Mouse (Mus musculus) intestine, embryonic 15.5 days (tissue): ENCODE data around the gene Gnb2. TPM values are rescaled to one million over a fixed set of nuclear protein-coding genes. Genes with fewer than 3 reads are reported as not detected.

Experiments
- ATAC-seq: fragments of 200-750 bp; cut with Nextera tagmentation; 2 replicates; pipeline ENCODE4 v1.8.0; 2017; ENCODE audit warnings: moderate TSS enrichment, moderate library complexity
- H3K27ac ChIP-seq: fragments of 300-500 bp; sonication (generic); 2 replicates; pipeline ENCODE4 v1.5.1; 2015; ENCODE audit warnings: mild to moderate bottlenecking, inconsistent platforms
- H3K27me3 ChIP-seq: fragments of 300-500 bp; sonication (generic); replicated peaks from 2 replicates; pipeline ENCODE4 v1.6.1; 2015; ENCODE audit warnings: inconsistent platforms
- H3K36me3 ChIP-seq: fragments of 300-500 bp; sonication (generic); 2 replicates; pipeline ENCODE4 v1.6.1; 2015; ENCODE audit warnings: inconsistent platforms
- H3K4me1 ChIP-seq: fragments of 300-500 bp; sonication (generic); replicated peaks from 2 replicates; pipeline ENCODE4 v1.6.1; 2015; ENCODE audit warnings: inconsistent platforms
- H3K4me2 ChIP-seq: fragments of 300-500 bp; sonication (generic); replicated peaks from 2 replicates; pipeline ENCODE4 v1.6.1; 2015; ENCODE audit warnings: mild to moderate bottlenecking, inconsistent platforms
- H3K4me3 ChIP-seq: fragments of 300-500 bp; sonication (generic); replicated peaks from 2 replicates; pipeline ENCODE4 v1.5.1; 2015; ENCODE audit warnings: inconsistent platforms
- H3K9ac ChIP-seq: fragments of 300-500 bp; sonication (generic); 2 replicates; pipeline ENCODE4 v1.6.1; 2015; ENCODE audit warnings: inconsistent platforms
- H3K9me3 ChIP-seq: fragments of 300-500 bp; sonication (generic); 2 replicates; pipeline ENCODE4 v1.6.1; 2016; ENCODE audit warnings: inconsistent platforms
- WGBS: fragments of 180-500 bp; shearing (Covaris S2); methylation state at CpG from one replicate; pipeline ENCODE4 v1.1.7; 2015; 5-methylcytosine and 5-hydroxymethylcytosine counted together
- polyA plus RNA-seq: library from polyadenylated mRNA; unstranded; fragments of >200 nt; fragmentation: Nextera tagmentation; extraction: Ambion mirVana; gene quantifications from 2 replicates; pipeline ENCODE4 v1.2.1, GENCODE M21; 2015

Gene Gnb2
- 341 and 386 TPM in 2 replicates for polyA plus RNA-seq

DNA sequence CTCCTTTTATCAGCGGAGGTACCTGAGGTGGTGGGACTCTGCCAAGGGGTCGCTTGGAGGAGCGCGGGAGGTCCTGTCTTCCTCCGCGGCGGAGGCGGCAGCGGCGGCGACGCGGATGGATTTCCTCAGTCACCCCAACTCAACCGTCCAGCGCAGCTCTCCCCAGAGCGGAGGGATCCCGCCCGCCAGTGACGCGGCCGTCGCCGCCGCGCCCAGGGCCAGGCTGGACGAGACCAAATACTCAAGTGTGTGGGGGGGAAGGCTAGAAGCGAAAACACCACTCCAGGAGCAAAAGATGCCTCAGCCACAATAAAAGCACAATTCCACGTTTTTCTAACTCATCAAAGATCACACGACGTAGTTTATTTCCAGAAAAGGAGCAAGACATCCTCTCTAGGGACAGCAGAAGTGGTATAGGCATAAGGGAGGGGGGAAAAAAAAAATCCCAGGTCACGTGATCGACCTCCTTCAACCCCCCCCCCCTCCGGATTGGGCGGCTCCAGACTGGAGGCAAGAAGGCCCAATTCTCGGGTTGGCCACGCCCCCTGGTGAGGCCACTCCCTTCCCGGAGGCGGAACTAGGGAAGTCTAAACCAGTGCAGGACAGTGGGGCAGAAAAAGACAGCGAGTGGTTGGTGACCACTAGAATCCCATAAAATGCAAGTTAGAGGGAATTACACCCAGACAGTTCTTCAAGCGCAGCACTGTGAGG lies at the start of gene Gnb2, which contains the start of gene Epo:
Gnb2 (minus strand) TSS at position 394 of the 711 bp plus-strand sequence.
Epo (minus strand) TSS at position 126 of the 711 bp plus-strand sequence.
- ATAC-seq = peak; percentile 87
- Histone ChIP-seq H3K4me3 (peak within 1 kb of the TSS; percentile 87), H3K4me1 (peaks cover 18% of the 10 kb centered on the region), H3K36me3 (peaks cover 16% of the 10 kb centered on the region), H3K27me3 (no peaks in the 10 kb centered on the region), H3K27ac (peak within 1 kb of the TSS; percentile 91), H3K9me3 (no peaks in the 10 kb centered on the region), H3K4me2 (peak within 1 kb of the TSS; percentile 78), H3K9ac (peak within 1 kb of the TSS; percentile 77)
- WGBS = 0% methylated on average over 39 of the region's 40 CpGs

- Histone ChIP-seq H3K27ac (no peak overlapping the region), H3K4me3 (no peak overlapping the region), H3K36me3 (no peaks in the 10 kb centered on the region), H3K27me3 (peaks cover 14% of the 10 kb centered on the region), H3K9ac (no peak overlapping the region), H3K4me1 (no peaks in the 10 kb centered on the region; the same call in 1 of the 2 replicates), H3K4me2 (0 out of 2 replicates have a peak overlapping the region, but pooled peaks have one; percentile 70), H3K9me3 (no peaks in the 10 kb centered on the region)
- WGBS = 28% methylated on average over 8 of the region's 8 CpGs
- no peak for ATAC-seq
These were observed 49.4 kb upstream of the Gnb2 start for GRCm38 (mm10) chr5:137582702-137583101.

- no peak overlapping the region for H3K27ac ChIP-seq
- ATAC-seq = no peak
- peaks cover 14% of the 10 kb centered on the region for H3K27me3 ChIP-seq
- H3K4me3 ChIP-seq = no peak overlapping the region
- WGBS = 78% methylated on average over 6 of the region's 6 CpGs
- no peaks in the 10 kb centered on the region for H3K36me3 ChIP-seq
- H3K9ac ChIP-seq = no peak overlapping the region
- H3K4me2 ChIP-seq = no peak overlapping the region
- H3K9me3 ChIP-seq = no peaks in the 10 kb centered on the region
- H3K4me1 ChIP-seq = no peaks in the 10 kb centered on the region; the same call in 1 of the 2 replicates
These were observed 46.9 kb upstream of the Gnb2 start for GRCm38 (mm10) chr5:137580246-137580645.

DNA sequence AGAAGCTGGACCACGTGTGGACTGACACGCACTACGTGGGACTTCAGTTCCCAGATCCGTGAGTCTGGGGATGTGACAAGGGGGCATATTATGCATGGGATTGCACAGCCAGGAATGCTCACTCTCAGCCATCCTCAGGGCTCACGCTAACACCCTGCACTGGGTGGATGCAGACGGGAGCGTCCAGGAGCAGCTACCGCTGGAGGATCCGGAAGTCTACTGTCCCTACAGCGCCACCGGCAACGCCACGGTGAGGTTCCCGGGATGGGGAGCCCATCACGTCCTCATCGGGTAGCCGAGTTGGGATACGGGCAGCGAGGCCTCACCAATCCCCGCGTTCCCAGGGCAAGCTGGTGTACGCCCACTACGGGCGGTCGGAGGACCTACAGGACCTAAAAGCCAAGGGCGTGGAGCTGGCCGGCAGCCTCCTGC lies 41.2 kb upstream of the Gnb2 start:
- no peaks in the 10 kb centered on the region for H3K36me3 ChIP-seq
- 8% methylated on average over 27 of the region's 27 CpGs for WGBS
- peak; percentile 31; the same call in 1 of the 2 replicates for ATAC-seq
- peak overlapping the region; percentile 27 for H3K4me3 ChIP-seq
- no peak overlapping the region for H3K27ac ChIP-seq
- 0 out of 2 replicates have a peak, but pooled peaks cover 9% of the 10 kb centered on the region for H3K4me1 ChIP-seq
- H3K4me2 ChIP-seq = peak overlapping the region; percentile 65
- H3K9ac ChIP-seq = peak overlapping the region; percentile 26
- H3K27me3 ChIP-seq = peaks cover 6% of the 10 kb centered on the region; the same call in 1 of the 2 replicates
- no peaks in the 10 kb centered on the region for H3K9me3 ChIP-seq

DNA sequence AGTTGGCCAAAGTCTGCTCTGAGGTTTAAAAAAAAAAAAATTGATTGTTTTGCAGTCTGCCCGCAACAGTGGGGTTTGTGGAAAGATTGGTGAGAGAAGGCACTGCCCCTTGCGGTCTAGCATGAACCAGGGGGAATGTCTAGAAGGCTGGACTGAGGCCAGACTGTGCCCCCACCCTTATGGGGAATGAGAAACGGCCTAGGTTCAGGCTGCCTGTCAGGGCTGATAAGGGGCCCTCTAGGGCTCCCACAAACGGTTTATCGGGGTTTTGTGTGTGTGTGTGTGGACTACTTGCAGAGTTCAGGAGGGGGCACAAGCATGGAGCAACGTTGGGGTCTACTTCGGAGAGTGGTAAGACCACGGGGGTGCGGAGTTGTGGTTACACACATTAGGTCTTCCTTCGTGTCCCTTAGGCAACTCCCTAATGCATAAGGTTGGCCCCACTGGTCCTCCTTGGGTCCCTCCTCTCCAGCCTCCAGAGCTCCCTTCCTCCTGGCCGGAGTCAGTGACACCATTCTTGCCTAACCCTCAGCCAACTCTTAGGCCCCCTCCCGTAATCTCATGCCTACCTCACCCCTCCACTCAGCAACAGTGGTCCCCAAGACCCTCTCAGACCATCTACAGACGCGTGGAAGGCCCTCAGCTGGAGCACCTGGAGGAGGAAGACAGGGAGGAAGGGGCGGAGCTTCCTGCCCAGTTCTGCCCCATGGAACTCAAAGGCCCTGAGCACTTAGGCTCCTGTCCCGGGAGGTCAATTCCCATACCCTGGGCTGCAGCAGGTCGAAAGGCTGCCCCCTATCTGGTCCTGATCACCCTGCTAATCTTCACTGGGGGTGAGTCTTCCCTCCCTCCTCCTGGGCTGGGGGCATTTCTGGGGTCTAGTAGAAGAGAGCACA lies 37.6 kb upstream of the Gnb2 start:
- H3K4me2 ChIP-seq = no peak overlapping the region
- peak; percentile 75; the same call in 1 of the 2 replicates for ATAC-seq
- H3K9ac ChIP-seq = no peak overlapping the region
- H3K4me1 ChIP-seq = 0 out of 2 replicates have a peak, but pooled peaks cover 10% of the 10 kb centered on the region
- no peak overlapping the region for H3K27ac ChIP-seq
- no peaks in the 10 kb centered on the region for H3K36me3 ChIP-seq
- no peaks in the 10 kb centered on the region for H3K9me3 ChIP-seq
- H3K4me3 ChIP-seq = no peak overlapping the region
- 75% methylated on average over 17 of the region's 17 CpGs for WGBS
- H3K27me3 ChIP-seq = peaks cover 6% of the 10 kb centered on the region; the same call in 1 of the 2 replicates

GRCm38 (mm10) chr5:137570181-137570580 lies 36.9 kb upstream of the Gnb2 start:
- Histone ChIP-seq H3K9ac (no peak overlapping the region), H3K4me2 (no peak overlapping the region), H3K9me3 (no peaks in the 10 kb centered on the region), H3K4me1 (0 out of 2 replicates have a peak, but pooled peaks cover 10% of the 10 kb centered on the region), H3K27ac (no peak overlapping the region), H3K27me3 (peaks cover 6% of the 10 kb centered on the region; the same call in 1 of the 2 replicates), H3K4me3 (no peak overlapping the region), H3K36me3 (no peaks in the 10 kb centered on the region)
- WGBS = 51% methylated on average over 7 of the region's 7 CpGs
- ATAC-seq = no peak

DNA sequence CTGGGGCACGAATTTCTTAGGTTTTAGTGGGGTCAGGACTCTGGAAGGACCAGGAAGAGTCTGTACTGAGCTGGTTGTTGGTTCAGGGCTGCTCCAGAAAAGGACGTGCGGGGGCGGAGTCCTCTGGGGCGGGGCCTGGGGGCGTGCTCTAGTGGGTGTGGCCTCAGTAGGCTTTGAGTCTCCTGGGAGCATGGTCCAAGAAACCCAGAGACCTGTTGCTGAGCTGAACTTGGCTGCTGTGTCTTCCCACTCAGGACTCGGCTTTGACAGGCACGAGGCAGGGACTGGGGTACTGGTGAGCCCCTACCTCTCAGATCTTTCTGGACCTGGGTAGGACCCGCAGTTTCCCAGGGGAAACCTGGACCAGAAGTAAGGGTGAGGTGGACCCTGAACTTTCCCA lies 36.4 kb upstream of the Gnb2 start, which contains the start of gene Tfr2:
Tfr2 (plus strand) TSS at position 176 of the 400 bp plus-strand sequence.
- peaks cover 5% of the 10 kb centered on the region; the same call in 1 of the 2 replicates for H3K27me3 ChIP-seq
- H3K27ac ChIP-seq = no peak within 1 kb of the TSS
- WGBS = 25% methylated on average over 9 of the region's 9 CpGs
- H3K4me2 ChIP-seq = no peak within 1 kb of the TSS
- no peaks in the 10 kb centered on the region for H3K9me3 ChIP-seq
- no peak within 1 kb of the TSS for H3K9ac ChIP-seq
- no peaks in the 10 kb centered on the region for H3K36me3 ChIP-seq
- ATAC-seq = peak; percentile 91
- no peak within 1 kb of the TSS for H3K4me3 ChIP-seq
- H3K4me1 ChIP-seq = 0 out of 2 replicates have a peak, but pooled peaks cover 10% of the 10 kb centered on the region

DNA sequence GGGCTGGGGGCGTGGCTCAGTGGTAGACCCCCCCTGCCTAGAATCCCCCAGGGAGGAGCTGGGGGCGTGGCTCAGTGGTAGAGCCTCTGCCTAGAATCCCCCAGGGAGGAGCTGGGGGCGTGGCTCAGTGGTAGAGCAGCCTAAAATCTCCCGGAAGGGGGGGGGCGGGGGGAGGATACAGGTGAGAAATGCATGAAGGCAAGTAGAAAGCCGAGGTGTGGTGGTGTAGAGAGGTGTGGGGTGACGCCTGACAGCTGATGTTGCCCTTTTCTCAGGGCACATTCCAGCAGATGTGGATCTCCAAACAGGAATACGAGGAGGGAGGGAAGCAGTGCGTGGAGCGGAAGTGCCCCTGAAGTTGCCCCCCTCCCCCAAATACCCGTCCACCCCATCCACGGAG lies 35.7 kb upstream of the Gnb2 start:
- Histone ChIP-seq H3K4me2 (no peak overlapping the region), H3K9me3 (no peaks in the 10 kb centered on the region), H3K9ac (no peak overlapping the region), H3K27me3 (no peaks in the 10 kb centered on the region), H3K4me3 (no peak overlapping the region), H3K27ac (no peak overlapping the region), H3K36me3 (no peaks in the 10 kb centered on the region), H3K4me1 (0 out of 2 replicates have a peak, but pooled peaks cover 5% of the 10 kb centered on the region)
- WGBS = 61% methylated on average over 12 of the region's 12 CpGs
- no peak for ATAC-seq

GRCm38 (mm10) chr5:137568223-137568798 lies 35.0 kb upstream of the Gnb2 start:
- no peak overlapping the region for H3K9ac ChIP-seq
- WGBS = 79% methylated on average over 8 of the region's 8 CpGs
- no peak overlapping the region for H3K4me3 ChIP-seq
- no peaks in the 10 kb centered on the region for H3K27me3 ChIP-seq
- H3K4me2 ChIP-seq = no peak overlapping the region
- ATAC-seq = no peak
- H3K4me1 ChIP-seq = 0 out of 2 replicates have a peak, but pooled peaks cover 5% of the 10 kb centered on the region
- H3K9me3 ChIP-seq = no peaks in the 10 kb centered on the region
- H3K27ac ChIP-seq = no peak overlapping the region
- H3K36me3 ChIP-seq = no peaks in the 10 kb centered on the region

DNA sequence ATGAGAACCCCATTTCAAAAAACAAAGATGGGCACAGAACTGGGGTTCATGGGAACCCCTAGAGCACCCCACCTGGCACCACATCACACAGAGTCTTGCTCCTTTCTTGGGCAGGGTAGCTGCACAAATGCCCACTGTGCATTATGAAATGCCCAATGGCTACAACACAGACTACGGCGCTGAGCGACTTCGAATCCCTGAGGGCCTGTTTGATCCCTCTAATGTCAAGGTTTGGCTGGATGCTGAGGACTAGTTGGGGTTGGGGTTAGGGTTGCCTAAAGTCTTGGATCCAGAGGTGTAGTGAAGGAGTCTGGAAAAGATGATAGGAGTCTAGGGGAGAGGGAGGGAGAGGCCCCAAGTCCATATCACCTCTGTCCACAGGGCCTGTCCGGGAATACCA lies 33.1 kb upstream of the Gnb2 start:
- Histone ChIP-seq H3K9me3 (no peaks in the 10 kb centered on the region), H3K27ac (no peak overlapping the region), H3K4me1 (0 out of 2 replicates have a peak, but pooled peaks cover 5% of the 10 kb centered on the region), H3K36me3 (no peaks in the 10 kb centered on the region), H3K9ac (no peak overlapping the region), H3K4me2 (no peak overlapping the region), H3K4me3 (no peak overlapping the region), H3K27me3 (no peaks in the 10 kb centered on the region)
- ATAC-seq = no peak
- 93% methylated on average over 5 of the region's 5 CpGs for WGBS

DNA sequence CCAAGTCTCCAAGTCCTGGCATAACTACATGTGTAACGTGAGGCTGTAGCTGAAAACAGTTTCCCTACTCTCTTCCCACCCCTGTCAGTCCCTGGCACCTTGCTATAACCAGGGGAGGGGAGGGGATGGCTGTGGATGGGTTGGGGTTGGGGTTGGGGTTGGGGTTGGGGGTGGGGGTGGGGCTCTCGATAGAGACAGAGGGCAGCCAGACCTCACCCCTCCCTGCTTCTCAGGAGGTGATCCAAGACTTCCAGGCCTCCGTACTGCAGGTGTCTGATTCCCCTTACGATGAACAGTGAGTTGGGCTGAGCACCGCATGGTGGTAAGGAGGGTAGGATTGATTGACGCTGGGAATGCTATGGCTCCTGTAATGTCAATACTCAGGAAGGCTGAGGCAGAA lies 32.4 kb upstream of the Gnb2 start:
- H3K4me3 ChIP-seq = no peak overlapping the region
- no peaks in the 10 kb centered on the region for H3K9me3 ChIP-seq
- 0 out of 2 replicates have a peak, but pooled peaks cover 5% of the 10 kb centered on the region for H3K4me1 ChIP-seq
- no peak overlapping the region for H3K9ac ChIP-seq
- WGBS = 72% methylated on average over 6 of the region's 6 CpGs
- H3K27ac ChIP-seq = no peak overlapping the region
- no peak overlapping the region for H3K4me2 ChIP-seq
- no peaks in the 10 kb centered on the region for H3K27me3 ChIP-seq
- ATAC-seq = no peak
- no peaks in the 10 kb centered on the region for H3K36me3 ChIP-seq
